Mouse (Mus musculus): Measurements from ENCODE around the gene Ubqln1. TPM values are rescaled to one million over a fixed set of nuclear protein-coding genes. Genes with fewer than 3 reads are reported as not detected.
"Not testable (repeated sequence)": the region's sequence is repeated elsewhere in the genome, so short reads cannot be mapped to it uniquely, and the experiment has no call there.

The Ubqln1 gene
- total RNA-seq, 1 experiment from 2014 or later, result 113 TPM

DNA sequence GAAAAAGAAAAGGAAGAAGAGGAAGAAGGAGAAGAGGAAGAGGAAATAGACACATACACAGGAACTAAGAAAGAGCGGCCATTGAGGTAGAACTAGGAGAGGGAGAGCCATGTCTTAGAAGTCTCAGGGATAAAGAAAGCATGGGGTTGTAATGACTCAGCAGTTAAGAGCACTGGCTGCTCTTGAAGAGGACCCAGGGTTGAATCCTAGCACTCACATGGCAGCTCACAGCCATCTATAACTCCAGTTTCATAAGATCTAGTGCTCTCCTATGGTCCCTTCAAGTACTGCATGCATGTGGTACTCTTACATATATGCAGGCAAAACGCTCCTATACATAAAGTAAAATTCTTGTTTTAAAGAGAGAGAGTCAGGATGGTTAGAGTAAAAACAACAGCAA lies 59.4 kb downstream of the Ubqln1 start:
- no peak for DNase-seq

DNA sequence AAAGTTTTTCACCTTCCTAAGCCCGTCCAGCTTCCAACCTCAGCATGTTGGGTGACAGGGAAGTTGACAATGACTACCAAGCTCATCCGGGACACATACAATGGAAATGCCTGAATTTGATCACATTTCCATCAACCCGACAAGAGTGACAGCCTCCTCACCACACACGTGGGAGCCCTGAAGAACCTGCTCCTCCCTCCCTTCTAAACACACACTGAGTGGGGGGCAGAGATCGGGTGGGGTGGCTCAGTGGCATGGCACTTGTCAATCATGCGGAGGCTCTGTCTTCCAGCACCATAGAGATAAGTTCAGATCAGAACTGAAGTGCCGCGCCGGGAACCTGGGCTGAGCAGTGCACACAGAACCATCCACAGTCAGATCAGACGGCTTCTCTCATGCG lies 65.0 kb downstream of the Ubqln1 start:
- DNase-seq, result no peak

DNA sequence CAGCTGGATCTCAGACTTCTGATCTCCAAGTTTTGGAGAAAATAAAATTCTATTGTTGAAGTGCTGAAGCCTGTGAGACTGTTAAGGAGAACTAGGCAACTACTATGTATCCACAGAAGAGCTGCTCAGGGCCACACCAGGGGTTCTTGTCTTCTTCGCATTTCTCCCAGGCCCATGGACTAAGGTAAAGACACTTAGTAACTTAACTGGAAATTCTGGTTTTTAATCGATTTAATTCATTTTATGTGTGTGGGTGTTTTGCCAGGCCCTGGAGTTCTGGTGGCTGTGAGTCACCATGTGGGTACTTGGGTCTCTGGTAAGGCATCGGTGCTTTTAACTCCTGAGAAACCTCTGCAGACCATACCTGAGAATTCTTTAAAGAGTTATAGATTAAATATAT lies 65.8 kb downstream of the Ubqln1 start:
- no peak for DNase-seq

DNA sequence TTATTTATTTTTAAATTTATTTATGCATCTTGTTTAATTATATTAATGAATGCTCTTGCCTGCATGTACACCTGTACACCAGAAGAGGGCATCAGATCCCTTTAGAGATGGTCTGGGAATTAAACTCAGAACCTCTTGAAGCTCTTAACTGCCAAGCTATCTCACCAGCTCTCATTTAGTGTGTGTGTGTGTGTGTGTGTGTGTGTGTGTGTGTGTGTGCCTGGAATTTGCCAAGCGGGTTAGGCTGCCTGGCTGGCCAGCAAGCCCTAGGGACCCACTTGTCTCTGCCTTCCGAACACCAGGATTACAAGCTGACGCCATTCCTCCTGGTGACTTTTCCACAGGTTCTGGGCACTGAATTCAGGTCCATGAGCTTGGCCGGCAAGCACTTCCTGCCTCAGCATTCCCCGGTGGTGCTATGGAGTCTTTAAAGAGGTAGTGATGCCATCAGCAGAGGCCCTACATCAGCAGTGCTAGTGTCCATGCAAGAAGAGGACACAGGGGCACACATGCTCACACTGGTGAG lies 66.4 kb downstream of the Ubqln1 start:
- peak; percentile 25 for DNase-seq

DNA sequence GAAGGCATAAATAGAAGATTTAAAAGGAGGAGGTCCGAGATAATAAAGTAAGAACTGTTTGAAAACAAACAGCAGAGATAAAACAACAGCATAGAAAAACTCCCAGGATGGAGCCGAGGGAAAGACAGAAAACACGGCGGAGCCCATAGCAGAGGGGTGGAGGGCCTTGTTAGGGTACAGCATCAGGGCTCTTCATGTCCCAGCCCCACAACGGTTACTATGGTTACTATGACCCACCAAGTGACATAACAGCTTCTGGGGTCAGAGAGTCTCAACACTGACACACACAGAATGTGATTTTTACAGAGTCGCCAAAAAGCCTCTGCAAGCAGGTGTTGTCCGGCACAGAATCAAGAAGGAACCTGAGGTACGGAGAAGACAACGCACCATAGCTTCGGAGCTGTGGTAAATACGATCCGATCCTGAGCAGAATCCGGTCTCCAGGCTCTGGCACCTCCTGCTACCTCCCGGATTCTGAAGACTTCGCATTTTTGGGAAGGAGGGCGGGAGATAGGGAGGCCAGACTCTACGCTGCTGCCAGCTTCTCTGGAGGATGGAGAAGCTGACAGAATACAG lies 67.1 kb downstream of the Ubqln1 start:
- peak; percentile 57 for DNase-seq

DNA sequence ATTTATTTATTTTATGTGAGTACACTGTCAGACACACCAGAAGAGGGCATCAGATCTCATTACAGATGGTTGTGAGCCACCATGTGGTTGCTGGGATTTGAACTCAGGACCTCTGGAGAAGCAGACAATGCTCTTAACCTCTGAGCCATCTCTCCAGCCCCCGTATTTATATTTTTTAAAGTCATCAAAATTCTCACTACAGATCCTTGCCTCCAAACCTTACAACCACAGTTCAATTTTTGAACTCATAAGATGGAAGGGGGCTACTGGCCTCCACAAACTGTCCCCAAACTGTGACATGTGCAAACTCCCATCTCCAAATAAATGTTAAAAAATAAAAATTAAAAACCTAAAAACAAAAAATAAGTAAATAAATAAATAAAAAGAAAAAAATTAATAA lies 67.7 kb downstream of the Ubqln1 start:
- no peak for DNase-seq

DNA sequence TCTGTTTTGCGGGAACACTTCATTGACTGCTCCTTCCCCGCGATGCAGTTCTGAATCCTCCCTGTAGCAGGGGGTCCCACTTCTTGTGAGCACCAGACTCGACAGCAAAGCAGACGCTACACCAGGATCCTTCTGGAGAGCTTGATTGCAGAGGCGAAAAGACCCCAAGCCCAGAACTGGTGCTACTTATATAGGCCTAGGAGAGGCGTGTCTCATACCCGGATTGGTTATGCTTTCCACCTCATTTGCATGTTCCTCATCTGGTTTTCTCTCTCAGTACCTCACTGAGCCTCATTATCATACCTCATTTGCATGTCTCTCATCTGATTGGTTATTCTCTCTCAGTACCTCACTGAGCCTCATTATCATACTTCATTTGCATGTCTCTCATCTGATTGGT lies 68.8 kb downstream of the Ubqln1 start:
- not testable (repeated sequence) for DNase-seq

DNA sequence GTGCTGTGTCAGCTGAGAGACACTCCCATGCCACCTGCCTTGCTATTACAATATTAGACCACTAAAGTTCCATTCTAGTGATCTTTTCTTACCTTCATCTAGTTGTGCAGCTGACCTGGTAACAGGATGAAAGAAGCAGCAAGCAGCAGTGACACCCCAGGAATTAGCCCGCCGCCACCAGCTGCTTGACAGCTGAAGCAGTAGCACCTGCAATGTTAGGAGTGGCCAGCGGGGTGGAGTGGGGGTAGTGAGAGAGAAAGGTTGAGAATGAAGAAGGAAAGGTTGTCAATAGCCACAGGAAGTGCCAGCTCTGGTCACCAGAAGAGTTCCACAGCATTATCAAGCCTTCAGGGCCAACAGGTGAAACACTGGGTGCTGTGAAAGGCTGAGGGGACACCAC lies 83.8 kb downstream of the Ubqln1 start:
- no peak for DNase-seq

DNA sequence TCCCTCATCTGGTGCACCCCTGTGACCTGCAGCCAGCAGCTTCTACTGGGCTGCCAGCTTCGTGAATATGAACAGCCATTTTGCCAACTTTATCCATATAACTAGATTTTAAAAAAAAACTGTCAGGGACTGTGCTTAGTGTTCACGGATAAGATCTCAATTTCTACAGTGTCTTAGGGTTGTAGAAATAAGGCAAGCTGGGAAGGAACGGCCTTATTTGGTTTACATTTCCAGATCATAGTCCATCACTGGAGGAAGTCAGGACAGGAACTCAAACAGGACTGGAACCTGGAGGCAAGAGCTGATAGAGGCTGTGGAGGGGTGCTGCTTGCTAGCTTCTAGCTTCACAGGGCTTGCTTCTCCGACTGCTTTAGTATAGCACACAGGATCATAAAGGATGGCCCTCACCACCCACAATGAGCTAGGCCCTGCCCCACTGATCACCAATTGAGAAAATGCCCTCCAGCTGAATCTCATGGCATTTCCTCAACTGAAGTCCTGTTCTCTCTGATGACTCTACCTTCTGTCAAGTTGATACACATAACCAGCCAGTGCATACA lies 85.7 kb downstream of the Ubqln1 start:
- no peak for DNase-seq

DNA sequence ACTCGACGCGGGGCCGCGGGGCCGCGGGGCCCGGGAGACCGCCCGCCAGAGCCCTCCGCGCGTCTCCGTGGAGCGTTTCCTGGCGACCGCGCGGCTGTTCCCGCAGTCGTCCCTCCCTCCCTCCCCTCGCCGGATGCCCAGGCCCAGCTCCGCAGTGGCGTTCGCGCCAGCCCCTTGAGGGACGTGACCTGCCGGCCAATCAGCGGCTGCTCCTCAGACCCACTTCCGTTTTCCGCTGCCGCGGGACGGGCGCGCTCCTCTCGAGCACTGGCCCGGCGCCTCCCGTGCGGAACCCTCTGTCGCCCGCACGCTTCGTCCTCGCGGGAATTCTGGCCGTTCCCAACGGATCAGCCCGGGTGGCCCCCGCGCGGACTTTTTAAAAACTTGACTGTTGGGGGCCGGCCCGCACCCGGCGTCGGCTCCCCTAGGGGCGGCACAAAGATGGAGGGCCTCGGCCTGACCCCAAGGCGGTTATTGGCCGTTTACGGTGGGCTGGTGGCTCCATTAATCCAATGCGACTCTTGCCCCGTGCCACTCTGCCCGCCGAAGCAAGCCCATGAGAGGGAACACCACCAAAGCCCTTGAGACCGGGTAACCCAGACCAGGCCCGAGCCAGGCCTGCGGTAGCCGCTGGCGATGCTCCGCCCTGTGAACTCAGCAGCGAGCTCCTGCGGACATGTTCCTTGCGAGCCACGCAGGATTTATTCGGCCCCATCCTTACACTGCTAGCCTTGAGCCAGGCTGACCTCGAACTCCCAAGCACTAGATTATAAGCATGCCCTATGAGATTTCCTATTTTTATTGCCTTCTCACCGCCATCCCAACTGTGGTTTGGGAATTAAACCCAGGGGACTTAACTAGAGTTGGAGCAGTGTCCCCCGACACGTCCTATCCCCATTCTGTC lies 86.4 kb downstream of the Ubqln1 start:
- DNase-seq, result peak; percentile 98

DNA sequence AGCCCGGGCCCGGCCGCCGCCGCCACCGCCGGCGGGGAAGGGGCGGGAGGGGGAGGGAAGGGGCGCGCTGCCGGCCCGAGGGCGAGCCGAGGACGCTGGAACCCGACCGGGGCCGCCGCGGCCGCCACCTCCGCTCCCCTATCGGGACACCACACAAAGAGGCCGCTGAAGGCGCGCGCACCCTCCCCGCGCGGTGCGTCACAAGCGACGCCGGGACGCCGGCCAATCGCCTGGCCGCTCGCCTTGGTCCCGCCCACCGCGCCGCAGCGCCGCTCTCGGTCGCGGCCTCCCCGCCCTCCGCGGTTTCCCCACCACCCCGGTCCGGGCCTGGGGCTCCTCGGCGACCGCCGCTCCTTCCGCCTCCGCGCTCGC lies 87.1 kb downstream of the Ubqln1 start, which contains the start of gene Hnrnpa0:
Gene Hnrnpa0, minus strand, starts transcription at position 161 of the 372 bp plus-strand sequence.
- DNase-seq, result peak; percentile 97

DNA sequence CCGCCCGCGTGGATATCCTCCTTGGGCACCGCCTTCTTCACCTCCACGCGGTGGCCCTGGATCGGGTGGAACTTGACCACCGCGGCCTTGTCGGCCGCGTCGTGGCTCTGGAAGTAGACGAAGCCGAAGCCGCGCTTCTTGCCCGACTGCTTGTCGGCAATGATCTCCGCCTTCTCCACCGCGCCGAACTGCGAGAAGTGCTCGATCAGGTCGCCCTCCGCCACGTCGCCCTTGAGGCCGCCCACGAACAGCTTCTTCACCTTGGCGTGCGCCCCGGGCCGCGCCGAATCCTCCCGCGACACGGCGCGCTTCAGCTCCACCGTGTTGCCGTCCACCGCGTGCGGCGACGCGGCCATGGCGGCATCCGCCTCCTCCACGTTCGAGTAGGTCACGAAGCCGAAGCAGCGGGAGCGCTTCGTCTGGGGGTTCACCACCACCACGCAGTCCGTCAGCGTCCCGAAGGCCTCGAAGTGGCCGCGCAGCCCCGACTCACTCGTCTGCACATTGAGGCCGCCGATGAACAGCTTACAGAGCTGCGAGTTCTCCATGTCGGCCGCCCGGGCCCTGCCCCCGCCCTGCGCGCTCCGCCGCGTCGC lies 87.6 kb downstream of the Ubqln1 start:
- DNase-seq, result peak; percentile 73

DNA sequence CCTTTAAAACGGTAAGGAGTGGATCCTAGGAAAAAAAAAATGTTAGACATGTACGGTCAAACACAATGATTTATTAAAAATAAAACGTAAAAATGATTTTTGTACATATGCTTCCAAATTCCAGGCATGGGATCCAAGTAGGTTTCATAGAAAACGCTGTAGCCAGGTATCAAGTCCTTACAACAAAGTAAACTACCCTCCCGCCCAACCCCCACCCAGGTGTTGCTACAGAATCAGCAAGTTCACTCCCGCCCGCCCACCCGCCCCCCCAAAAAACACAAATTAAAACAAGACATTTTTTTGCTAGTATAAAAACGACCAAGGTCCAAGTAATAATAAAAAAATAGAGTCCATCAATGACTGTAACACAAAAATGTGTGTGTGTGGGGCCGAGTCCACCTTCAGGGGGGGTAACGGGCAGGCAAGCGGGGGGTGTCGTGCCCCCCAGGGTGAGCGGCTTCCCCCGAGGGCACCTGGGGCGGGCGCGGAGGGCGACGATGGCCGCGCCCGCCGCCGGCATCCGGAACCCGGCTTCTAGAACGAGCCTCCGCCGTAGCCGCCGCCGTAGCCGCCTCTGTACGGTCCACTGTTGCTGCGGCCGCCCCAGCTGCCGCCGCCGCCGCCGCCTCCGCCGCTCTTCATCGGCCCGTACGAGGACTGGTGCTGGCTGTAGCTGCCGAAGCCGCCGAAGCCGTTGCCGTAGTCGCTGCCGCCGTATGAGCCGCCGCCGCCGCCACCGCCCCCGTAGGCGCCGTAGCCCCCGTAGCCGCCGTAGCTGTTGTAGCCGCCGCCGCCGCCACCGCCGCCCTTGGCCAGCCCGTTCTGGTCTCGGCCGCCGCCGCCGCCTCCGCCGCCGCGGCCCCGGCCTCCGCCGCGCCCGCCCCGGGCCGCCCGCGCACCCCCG lies 88.3 kb downstream of the Ubqln1 start:
- no peak for DNase-seq

Other genes starting within 250 kb of the Ubqln1 start
- gene Klhl3, start 102.1 kb downstream of the Ubqln1 start, total RNA-seq (2021), result 2.4 and 3.1 TPM in 2 replicates
- 121 and 133 TPM in 2 replicates for gene Hnrnpa0, start 87.1 kb downstream of the Ubqln1 start, total RNA-seq (2021)
- 45.4 and 48.0 TPM in 2 replicates for gene Idnk, start 58.0 kb downstream of the Ubqln1 start, total RNA-seq (2021)
- gene Gkap1, start 60.0 kb upstream of the Ubqln1 start, total RNA-seq (2021), result 41.8 and 42.0 TPM in 2 replicates
- 1.5 and 1.7 TPM in 2 replicates for gene Kif27, start 143.5 kb upstream of the Ubqln1 start, total RNA-seq (2021)
- 25.4 and 26.2 TPM in 2 replicates for gene 2210016F16Rik, start 169.6 kb upstream of the Ubqln1 start, total RNA-seq (2021)
- 18.6 and 19.3 TPM in 2 replicates for gene Rmi1, start 186.6 kb upstream of the Ubqln1 start, total RNA-seq (2021)
- gene Hnrnpk, start 187.7 kb upstream of the Ubqln1 start, total RNA-seq (2021), result 904 and 935 TPM in 2 replicates

Data from adrenal gland, postnatal 14 days (tissue).